Mouse (Mus musculus): ENCODE measurements around the gene Rgl1. TPM values are rescaled to one million over a fixed set of nuclear protein-coding genes. Genes with fewer than 3 reads are reported as not detected.
A peak's percentile ranks its signal among the peaks of the same experiment; 100 is the strongest.

Rgl1 gene
- total and polyA plus RNA-seq, 2 experiments = 4.2 to 10.2 TPM

GRCm38 (mm10) chr1:152624644-152625454 is 141.3 kb downstream of the Rgl1 start:
- Histone ChIP-seq H3K27me3 (ENCODE audit: control insufficient read depth, insufficient read depth, low read length) (peaks cover 2% of the 10 kb centered on the region; the same call in 1 of the 2 replicates), H3K36me3 (ENCODE audit: control insufficient read depth, insufficient read depth, low read length) (no peaks in the 10 kb centered on the region), H3K4me1 (ENCODE audit: control insufficient read depth, insufficient read depth, low read length) (0 out of 2 replicates have a peak, but pooled peaks cover 2% of the 10 kb centered on the region), H3K27ac (replicated peaks; ENCODE audit: insufficient read depth, low read depth, low read length) (peak overlapping the region; percentile 52), H3K79me2 (ENCODE audit: control insufficient read depth, insufficient read depth, low read length) (no peaks in the 10 kb centered on the region; the same call in 1 of the 2 replicates), H3K9ac (ENCODE audit: low read depth, low read length) (peak overlapping the region; percentile 62), H3K4me3 (ENCODE audit: insufficient read depth, low read depth, low read length) (peak overlapping the region; percentile 73)
- WGBS = under 1% methylated on average over 61 of the region's 61 CpGs
- peak; percentile 31; the same call in 1 of the 2 replicates for TF ChIP-seq POLR2A (IDR thresholded peaks at IDR 0.05; ENCODE audit: extremely low read depth, insufficient read depth, low read length)
- no peak for TF ChIP-seq CTCF (IDR thresholded peaks at IDR 0.05; ENCODE audit: low read depth, low read length)
- DNase-seq (ENCODE audit: extremely low read depth, low read depth, low spot score) = no peak

DNA sequence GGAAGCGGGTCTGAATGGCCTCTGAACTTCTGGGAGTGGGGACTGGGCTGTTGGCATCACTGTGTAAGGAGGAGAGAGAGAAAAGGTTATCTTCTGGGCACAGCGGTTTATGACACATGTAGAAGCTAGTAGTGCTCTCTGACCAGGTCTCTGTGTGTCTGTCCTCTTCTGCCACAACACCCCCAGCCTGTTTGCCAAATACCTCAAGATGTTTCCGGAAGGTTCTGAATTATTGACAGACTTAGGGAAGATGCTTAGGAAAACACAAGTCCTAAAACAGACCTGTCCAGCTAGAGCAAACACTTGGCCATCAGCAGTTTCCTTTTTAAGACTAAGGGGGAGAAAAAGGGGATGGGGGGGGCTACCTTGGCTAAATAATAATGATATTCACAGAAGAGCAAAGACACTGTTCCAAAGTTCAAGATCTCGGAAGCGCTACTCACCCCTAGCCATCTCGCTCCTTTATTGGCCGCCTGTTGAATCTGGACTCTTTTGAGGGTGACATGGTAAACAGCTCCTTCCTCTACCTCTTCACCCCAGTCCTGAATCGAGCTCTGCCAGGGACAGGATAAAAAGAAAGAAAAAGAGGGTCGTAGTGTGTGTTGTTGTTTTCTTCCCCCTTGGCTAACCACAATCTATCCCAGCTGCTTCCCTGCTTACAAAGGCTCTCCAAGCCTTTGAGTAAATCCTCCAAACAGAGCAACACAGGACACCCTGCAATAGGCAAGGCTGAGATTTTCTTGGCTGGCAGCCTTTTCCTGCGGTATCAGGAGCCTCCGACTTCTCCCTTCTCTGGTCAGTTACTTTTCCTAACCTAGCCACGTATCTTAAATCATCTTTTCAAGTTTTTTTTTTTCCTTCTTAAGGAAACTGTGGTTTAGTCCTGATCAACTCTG is 142.5 kb downstream of the Rgl1 start:
- H3K27me3 ChIP-seq (ENCODE audit: control insufficient read depth, insufficient read depth, low read length) = peaks cover 2% of the 10 kb centered on the region; the same call in 1 of the 2 replicates
- DNase-seq (ENCODE audit: extremely low read depth, low read depth, low spot score) = no peak
- H3K9ac ChIP-seq (ENCODE audit: low read depth, low read length) = peak overlapping the region; percentile 60
- peak overlapping the region; percentile 73 for H3K4me3 ChIP-seq (ENCODE audit: insufficient read depth, low read depth, low read length)
- 51% methylated on average over 12 of the region's 12 CpGs for WGBS
- H3K79me2 ChIP-seq (ENCODE audit: control insufficient read depth, insufficient read depth, low read length) = no peaks in the 10 kb centered on the region; the same call in 1 of the 2 replicates
- H3K4me1 ChIP-seq (ENCODE audit: control insufficient read depth, insufficient read depth, low read length) = 0 out of 2 replicates have a peak, but pooled peaks cover 2% of the 10 kb centered on the region
- H3K27ac ChIP-seq (replicated peaks; ENCODE audit: insufficient read depth, low read depth, low read length) = peak overlapping the region; percentile 80
- no peak for TF ChIP-seq POLR2A (IDR thresholded peaks at IDR 0.05; ENCODE audit: extremely low read depth, insufficient read depth, low read length)
- no peak for TF ChIP-seq CTCF (IDR thresholded peaks at IDR 0.05; ENCODE audit: low read depth, low read length)
- peaks cover 3% of the 10 kb centered on the region; the same call in 1 of the 2 replicates for H3K36me3 ChIP-seq (ENCODE audit: control insufficient read depth, insufficient read depth, low read length)

- peak overlapping the region; percentile 73 for H3K4me3 ChIP-seq (ENCODE audit: insufficient read depth, low read depth, low read length)
- DNase-seq (ENCODE audit: extremely low read depth, low read depth, low spot score) = peak; percentile 14
- 0 out of 2 replicates have a peak, but pooled peaks cover 2% of the 10 kb centered on the region for H3K4me1 ChIP-seq (ENCODE audit: control insufficient read depth, insufficient read depth, low read length)
- TF ChIP-seq POLR2A (IDR thresholded peaks at IDR 0.05; ENCODE audit: extremely low read depth, insufficient read depth, low read length) (no peak), CTCF (IDR thresholded peaks at IDR 0.05; ENCODE audit: low read depth, low read length) (no peak)
- peak overlapping the region; percentile 80 for H3K27ac ChIP-seq (replicated peaks; ENCODE audit: insufficient read depth, low read depth, low read length)
- peaks cover 2% of the 10 kb centered on the region; the same call in 1 of the 2 replicates for H3K27me3 ChIP-seq (ENCODE audit: control insufficient read depth, insufficient read depth, low read length)
- H3K36me3 ChIP-seq (ENCODE audit: control insufficient read depth, insufficient read depth, low read length) = peaks cover 3% of the 10 kb centered on the region; the same call in 1 of the 2 replicates
- peak overlapping the region; percentile 60 for H3K9ac ChIP-seq (ENCODE audit: low read depth, low read length)
- no peaks in the 10 kb centered on the region; the same call in 1 of the 2 replicates for H3K79me2 ChIP-seq (ENCODE audit: control insufficient read depth, insufficient read depth, low read length)
- 65% methylated on average over 9 of the region's 9 CpGs for WGBS
Measured at GRCm38 (mm10) chr1:152622765-152623211, 143.4 kb downstream of the Rgl1 start.

DNA sequence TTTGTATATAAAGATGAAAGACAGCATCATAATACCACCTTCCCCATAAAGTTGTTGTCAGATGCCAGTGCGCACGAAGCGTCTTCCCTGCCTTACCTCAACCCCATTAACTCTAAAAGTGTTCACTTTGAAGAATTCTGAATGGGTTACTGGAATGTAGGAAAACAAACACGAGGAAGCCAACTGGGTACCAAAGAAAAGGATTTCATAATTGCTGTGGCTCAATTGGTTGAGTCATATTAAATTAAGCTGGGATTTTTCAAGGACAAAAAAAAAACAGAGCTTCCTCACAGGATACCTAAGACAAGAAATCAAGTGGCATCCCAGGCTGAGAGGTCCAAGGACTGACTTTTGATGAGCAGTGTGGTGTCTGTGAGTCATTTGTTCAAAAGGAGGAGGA is 144.5 kb downstream of the Rgl1 start:
- H3K36me3 ChIP-seq (ENCODE audit: control insufficient read depth, insufficient read depth, low read length) = peaks cover 3% of the 10 kb centered on the region; the same call in 1 of the 2 replicates
- H3K4me1 ChIP-seq (ENCODE audit: control insufficient read depth, insufficient read depth, low read length) = 0 out of 2 replicates have a peak, but pooled peaks cover 2% of the 10 kb centered on the region
- no peaks in the 10 kb centered on the region; the same call in 1 of the 2 replicates for H3K79me2 ChIP-seq (ENCODE audit: control insufficient read depth, insufficient read depth, low read length)
- no peak overlapping the region for H3K27ac ChIP-seq (replicated peaks; ENCODE audit: insufficient read depth, low read depth, low read length)
- H3K9ac ChIP-seq (ENCODE audit: low read depth, low read length) = no peak overlapping the region
- H3K27me3 ChIP-seq (ENCODE audit: control insufficient read depth, insufficient read depth, low read length) = peaks cover 2% of the 10 kb centered on the region; the same call in 1 of the 2 replicates
- TF ChIP-seq CTCF (IDR thresholded peaks at IDR 0.05; ENCODE audit: low read depth, low read length) = no peak
- no peak for TF ChIP-seq POLR2A (IDR thresholded peaks at IDR 0.05; ENCODE audit: extremely low read depth, insufficient read depth, low read length)
- no peak for DNase-seq (ENCODE audit: extremely low read depth, low read depth, low spot score)
- no peak overlapping the region for H3K4me3 ChIP-seq (ENCODE audit: insufficient read depth, low read depth, low read length)
- WGBS = 71% methylated on average over 4 of the region's 4 CpGs

DNA sequence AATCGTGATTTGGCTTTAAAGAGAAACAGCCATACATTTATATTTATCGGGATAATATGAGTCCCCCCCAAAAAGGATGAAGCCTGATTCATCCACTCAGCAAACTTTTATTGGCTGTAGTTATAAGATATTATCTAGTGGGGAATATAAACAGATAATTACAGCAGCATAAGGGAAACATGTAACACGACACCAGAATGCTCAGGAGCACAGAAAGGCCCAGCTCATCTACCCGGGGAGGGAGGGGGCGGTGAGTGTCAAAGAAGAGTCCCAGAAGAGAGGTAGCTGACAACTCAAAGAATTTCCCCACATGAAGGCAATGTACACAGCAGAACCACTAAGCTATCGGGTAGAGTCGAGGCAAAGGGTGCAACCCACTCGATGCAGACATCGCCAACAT is 146.8 kb downstream of the Rgl1 start:
- no peak for DNase-seq (ENCODE audit: extremely low read depth, low read depth, low spot score)
- TF ChIP-seq CTCF (IDR thresholded peaks at IDR 0.05; ENCODE audit: low read depth, low read length) = no peak
- TF ChIP-seq POLR2A (IDR thresholded peaks at IDR 0.05; ENCODE audit: extremely low read depth, insufficient read depth, low read length) = no peak
- no peaks in the 10 kb centered on the region; the same call in 1 of the 2 replicates for H3K79me2 ChIP-seq (ENCODE audit: control insufficient read depth, insufficient read depth, low read length)
- no peak overlapping the region for H3K27ac ChIP-seq (replicated peaks; ENCODE audit: insufficient read depth, low read depth, low read length)
- peaks cover 3% of the 10 kb centered on the region; the same call in 1 of the 2 replicates for H3K36me3 ChIP-seq (ENCODE audit: control insufficient read depth, insufficient read depth, low read length)
- WGBS = 87% methylated on average over 9 of the region's 9 CpGs
- H3K9ac ChIP-seq (ENCODE audit: low read depth, low read length) = no peak overlapping the region
- H3K27me3 ChIP-seq (ENCODE audit: control insufficient read depth, insufficient read depth, low read length) = peaks cover 2% of the 10 kb centered on the region; the same call in 1 of the 2 replicates
- H3K4me1 ChIP-seq (ENCODE audit: control insufficient read depth, insufficient read depth, low read length) = peaks cover 9% of the 10 kb centered on the region
- no peak overlapping the region for H3K4me3 ChIP-seq (ENCODE audit: insufficient read depth, low read depth, low read length)

Data from liver, adult 2 months (tissue).